Mouse (Mus musculus) forebrain, embryonic 14.5 days (tissue): ENCODE data around the gene Polr2m. TPM values are rescaled to one million over a fixed set of nuclear protein-coding genes. Genes with fewer than 3 reads are reported as not detected.

ENCODE experiments used
- ATAC-seq: fragments of 200-750 bp; cut with Nextera tagmentation; 2 replicates; pipeline ENCODE4 v1.8.0; 2017; ENCODE audit warnings: mild to moderate bottlenecking, moderate library complexity
- DNase-seq: peaks from one replicate; pipeline ENCODE4 v3.0.0-alpha.2; 2015; ENCODE audit warnings: low spot score
- H3K27ac ChIP-seq: fragments of 300-500 bp; sonication (generic); 2 replicates; pipeline ENCODE4 v1.5.1; 2014; ENCODE audit warnings: low read depth, mild to moderate bottlenecking, control low read depth, low read length, moderate library complexity
- H3K27me3 ChIP-seq: fragments of 300-500 bp; sonication (generic); replicated peaks from 2 replicates; pipeline ENCODE4 v1.6.1; 2014; ENCODE audit warnings: low read length, control low read depth, mixed read lengths; ENCODE audit not compliant: control insufficient read depth, insufficient read depth
- H3K36me3 ChIP-seq: fragments of 300-500 bp; sonication (generic); 2 replicates; pipeline ENCODE4 v1.6.1; 2014; ENCODE audit warnings: low read length, control low read depth; ENCODE audit not compliant: control insufficient read depth, insufficient read depth
- H3K4me1 ChIP-seq: fragments of 300-500 bp; sonication (generic); 2 replicates; pipeline ENCODE4 v1.6.1; 2014; ENCODE audit warnings: antibody characterized with exemption, low read length, control low read depth; ENCODE audit not compliant: control insufficient read depth, insufficient read depth
- H3K4me2 ChIP-seq: fragments of 300-500 bp; sonication (generic); 2 replicates; pipeline ENCODE4 v1.6.1; 2014; ENCODE audit warnings: mild to moderate bottlenecking, control low read depth, low read length
- H3K4me3 ChIP-seq: fragments of 300-500 bp; sonication (generic); 2 replicates; pipeline ENCODE4 v1.5.1; 2014; ENCODE audit warnings: low read depth, low read length, control low read depth
- H3K9ac ChIP-seq: fragments of 300-500 bp; sonication (generic); 2 replicates; pipeline ENCODE4 v1.6.1; 2014; ENCODE audit warnings: mild to moderate bottlenecking, low read length, control low read depth, moderate library complexity
- H3K9me3 ChIP-seq: fragments of 300-500 bp; sonication (generic); replicated peaks from 2 replicates; pipeline ENCODE4 v1.6.1; 2016; ENCODE audit warnings: low read length, control low read depth, mixed read lengths; ENCODE audit not compliant: control insufficient read depth
- WGBS: fragments of 180-500 bp; shearing (Covaris S2); extraction: QIAGEN DNeasy Blood & Tissue Kit; methylation state at CpG from one replicate; pipeline ENCODE4 v1.1.7; 2014; 5-methylcytosine and 5-hydroxymethylcytosine counted together
- polyA plus RNA-seq: library from polyadenylated mRNA; unstranded; fragments of >200 nt; fragmentation: Nextera tagmentation; extraction: Ambion mirVana; gene quantifications from 2 replicates; pipeline ENCODE4 v1.2.1, GENCODE M21; 2014

Polr2m gene
- polyA plus RNA-seq, 1 experiment from 2014 or later, result 289 TPM

- Histone ChIP-seq H3K36me3 (no peaks in the 10 kb centered on the region), H3K9ac (no peak overlapping the region), H3K4me2 (no peak overlapping the region), H3K27me3 (no peaks in the 10 kb centered on the region), H3K9me3 (no peaks in the 10 kb centered on the region), H3K27ac (no peak overlapping the region), H3K4me1 (no peaks in the 10 kb centered on the region), H3K4me3 (no peak overlapping the region)
- DNase-seq (no peak), ATAC-seq (no peak)
- WGBS, result 89% methylated on average over 4 of the region's 4 CpGs
These were observed 29.0 kb downstream of the Polr2m start for GRCm38 (mm10) chr9:71456738-71457137.

GRCm38 (mm10) chr9:71453917-71454316 lies 31.8 kb downstream of the Polr2m start:
- Histone ChIP-seq H3K9ac (no peak overlapping the region), H3K36me3 (no peaks in the 10 kb centered on the region), H3K9me3 (no peaks in the 10 kb centered on the region), H3K27me3 (no peaks in the 10 kb centered on the region), H3K4me1 (no peaks in the 10 kb centered on the region), H3K27ac (no peak overlapping the region), H3K4me3 (no peak overlapping the region), H3K4me2 (no peak overlapping the region)
- ATAC-seq (no peak), DNase-seq (no peak)
- 74% methylated on average over 5 of the region's 5 CpGs for WGBS

- Histone ChIP-seq H3K4me2 (no peak overlapping the region), H3K36me3 (no peaks in the 10 kb centered on the region), H3K9me3 (no peaks in the 10 kb centered on the region), H3K4me1 (no peaks in the 10 kb centered on the region), H3K9ac (no peak overlapping the region), H3K27ac (no peak overlapping the region), H3K27me3 (no peaks in the 10 kb centered on the region), H3K4me3 (no peak overlapping the region)
- DNase-seq (no peak), ATAC-seq (no peak)
- 71% methylated on average over 5 of the region's 5 CpGs for WGBS
These were observed 32.4 kb downstream of the Polr2m start for GRCm38 (mm10) chr9:71453352-71453751.

DNA sequence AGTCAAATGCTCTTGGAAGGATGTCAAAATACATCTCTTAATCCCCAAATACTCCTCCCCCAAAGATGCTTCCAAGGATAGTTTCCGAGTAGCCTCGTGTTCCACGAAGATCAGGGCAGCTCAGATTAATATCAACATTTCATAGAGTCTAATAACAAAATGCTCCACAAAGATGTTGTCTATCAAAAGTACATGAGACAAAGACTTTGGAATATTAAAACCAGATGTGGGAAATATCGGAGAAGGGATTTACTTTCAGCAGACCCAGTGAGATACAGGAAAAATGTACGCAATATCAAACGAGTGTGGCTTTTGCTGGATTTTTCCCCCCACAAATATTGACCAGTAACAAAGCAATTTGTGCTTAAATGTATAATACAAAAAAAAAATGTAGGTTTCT lies 35.1 kb downstream of the Polr2m start:
- no peak overlapping the region for H3K9ac ChIP-seq
- H3K4me3 ChIP-seq, result no peak overlapping the region
- no peaks in the 10 kb centered on the region for H3K36me3 ChIP-seq
- no peak overlapping the region for H3K4me2 ChIP-seq
- H3K4me1 ChIP-seq, result no peaks in the 10 kb centered on the region
- 84% methylated on average over 6 of the region's 6 CpGs for WGBS
- H3K27ac ChIP-seq, result no peak overlapping the region
- H3K27me3 ChIP-seq, result no peaks in the 10 kb centered on the region
- no peaks in the 10 kb centered on the region for H3K9me3 ChIP-seq
- ATAC-seq (no peak), DNase-seq (no peak)

DNA sequence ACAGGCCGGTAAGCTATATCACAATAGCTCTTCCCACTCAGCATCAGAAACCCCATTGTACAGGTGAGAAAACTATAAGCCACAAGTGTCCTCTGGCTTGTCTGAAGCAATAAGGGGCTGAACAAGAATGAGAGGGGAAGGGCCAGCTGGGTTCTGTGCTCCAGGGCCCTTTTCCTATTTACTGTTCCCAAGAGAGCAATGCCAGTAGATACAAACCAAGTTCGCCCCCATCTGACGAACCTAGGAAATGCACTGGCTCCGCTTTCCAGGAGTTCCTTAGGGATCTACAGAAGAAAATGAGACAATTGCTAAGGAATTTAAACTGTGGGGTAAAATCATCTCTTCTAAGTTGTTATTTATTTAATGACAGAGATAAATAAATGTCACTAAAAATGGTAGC lies 38.2 kb downstream of the Polr2m start:
- Histone ChIP-seq H3K9me3 (no peaks in the 10 kb centered on the region), H3K27me3 (no peaks in the 10 kb centered on the region), H3K9ac (no peak overlapping the region), H3K4me2 (no peak overlapping the region), H3K4me3 (no peak overlapping the region), H3K4me1 (no peaks in the 10 kb centered on the region), H3K36me3 (no peaks in the 10 kb centered on the region), H3K27ac (no peak overlapping the region)
- ATAC-seq (no peak), DNase-seq (peak; percentile 74)
- 39% methylated on average over 4 of the region's 4 CpGs for WGBS

GRCm38 (mm10) chr9:71445308-71445707 lies 40.4 kb downstream of the Polr2m start:
- 86% methylated on average over 2 of the region's 2 CpGs for WGBS
- Histone ChIP-seq H3K36me3 (no peaks in the 10 kb centered on the region), H3K9ac (no peak overlapping the region), H3K27ac (no peak overlapping the region), H3K4me1 (no peaks in the 10 kb centered on the region), H3K4me3 (no peak overlapping the region), H3K9me3 (no peaks in the 10 kb centered on the region), H3K27me3 (no peaks in the 10 kb centered on the region), H3K4me2 (no peak overlapping the region)
- DNase-seq, result no peak
- ATAC-seq, result no peak

- no peak overlapping the region for H3K4me2 ChIP-seq
- no peaks in the 10 kb centered on the region for H3K27me3 ChIP-seq
- H3K27ac ChIP-seq, result no peak overlapping the region
- H3K36me3 ChIP-seq, result no peaks in the 10 kb centered on the region
- no peak overlapping the region for H3K4me3 ChIP-seq
- 82% methylated on average over 2 of the region's 2 CpGs for WGBS
- no peaks in the 10 kb centered on the region for H3K9me3 ChIP-seq
- no peak for ATAC-seq
- H3K9ac ChIP-seq, result no peak overlapping the region
- no peak for DNase-seq
- no peaks in the 10 kb centered on the region for H3K4me1 ChIP-seq
These were observed 47.6 kb downstream of the Polr2m start for GRCm38 (mm10) chr9:71438146-71438545.

Other genes starting within 250 kb of the Polr2m start
- gene Myzap, start 106.4 kb upstream of the Polr2m start, polyA plus RNA-seq, result 2.6 and 3.4 TPM in 2 replicates